Mouse (Mus musculus) skeletal muscle tissue, adult 2 months (tissue): Measurements from ENCODE around the gene Shank1.

Experiments
- DNase-seq: peaks from one replicate; pipeline ENCODE4 v3.0.0-alpha.2; 2012; ENCODE audit warnings: low read depth, low spot score

Gene Shank1

GRCm38 (mm10) chr7:44304775-44305641 lies 5.0 kb upstream of the Shank1 start:
- peak; percentile 98 for DNase-seq

GRCm38 (mm10) chr7:44305686-44306085 lies 4.4 kb upstream of the Shank1 start:
- DNase-seq = no peak

GRCm38 (mm10) chr7:44306516-44307240 lies 3.4 kb upstream of the Shank1 start, which contains the start of gene Clec11a:
Clec11a (minus strand) TSS chr7:44306902.
- no peak for DNase-seq

GRCm38 (mm10) chr7:44307261-44308020 lies 2.6 kb upstream of the Shank1 start:
- no peak for DNase-seq

- no peak for DNase-seq
These were observed 328 bp downstream of the Shank1 start for GRCm38 (mm10) chr7:44310285-44310877.

GRCm38 (mm10) chr7:44310878-44311712 lies 1.0 kb downstream of the Shank1 start:
- DNase-seq = no peak

- DNase-seq = no peak
These were observed 1.8 kb downstream of the Shank1 start for GRCm38 (mm10) chr7:44311713-44312304.

- no peak for DNase-seq
These were observed 2.4 kb downstream of the Shank1 start for GRCm38 (mm10) chr7:44312484-44312883.

- no peak for DNase-seq
These were observed 7.9 kb downstream of the Shank1 start for GRCm38 (mm10) chr7:44317913-44318312.

- DNase-seq = no peak
These were observed 10.8 kb downstream of the Shank1 start for GRCm38 (mm10) chr7:44320886-44321285.

- DNase-seq = no peak
These were observed 12.2 kb downstream of the Shank1 start for GRCm38 (mm10) chr7:44322290-44322689.

GRCm38 (mm10) chr7:44326614-44327013 lies 16.6 kb downstream of the Shank1 start:
- no peak for DNase-seq

GRCm38 (mm10) chr7:44332336-44332735 lies 22.3 kb downstream of the Shank1 start:
- no peak for DNase-seq

- DNase-seq = no peak
These were observed 24.1 kb downstream of the Shank1 start for GRCm38 (mm10) chr7:44334139-44334538.

- no peak for DNase-seq
These were observed 25.2 kb downstream of the Shank1 start for GRCm38 (mm10) chr7:44335031-44335878.

GRCm38 (mm10) chr7:44336046-44337021 lies 26.3 kb downstream of the Shank1 start:
- no peak for DNase-seq

- DNase-seq = no peak
These were observed 27.2 kb downstream of the Shank1 start for GRCm38 (mm10) chr7:44337121-44337849.
